Mouse (Mus musculus) cerebellum, adult 2 months (tissue): ENCODE results near the gene Laptm4a.

Experiments used
- CTCF ChIP-seq: fragments of 200-500 bp; IDR thresholded peaks from 2 replicates; pipeline ENCODE4 v1.5.1; 2011; ENCODE audit warnings: low read depth, mild to moderate bottlenecking, control low read depth, low read length, moderate library complexity, borderline replicate concordance; ENCODE audit not compliant: insufficient read depth
- POLR2A ChIP-seq: fragments of 200-500 bp; IDR thresholded peaks from 2 replicates; pipeline ENCODE4 v1.6.1; 2011; ENCODE audit warnings: low read length, control low read depth, borderline replicate concordance; ENCODE audit not compliant: insufficient read depth

- TF ChIP-seq POLR2A: no peak
- no peak for TF ChIP-seq CTCF
Observed at GRCm38 (mm10) chr12:8935349-8935748, 13.9 kb downstream of the Laptm4a start.
